Mouse (Mus musculus): ENCODE measurements around the gene Ttll12. TPM values are rescaled to one million over a fixed set of nuclear protein-coding genes. Genes with fewer than 3 reads are reported as not detected.

Gene Ttll12
- polyA plus RNA-seq, 1 experiment from 2014 or later, result 40.5 TPM

DNA sequence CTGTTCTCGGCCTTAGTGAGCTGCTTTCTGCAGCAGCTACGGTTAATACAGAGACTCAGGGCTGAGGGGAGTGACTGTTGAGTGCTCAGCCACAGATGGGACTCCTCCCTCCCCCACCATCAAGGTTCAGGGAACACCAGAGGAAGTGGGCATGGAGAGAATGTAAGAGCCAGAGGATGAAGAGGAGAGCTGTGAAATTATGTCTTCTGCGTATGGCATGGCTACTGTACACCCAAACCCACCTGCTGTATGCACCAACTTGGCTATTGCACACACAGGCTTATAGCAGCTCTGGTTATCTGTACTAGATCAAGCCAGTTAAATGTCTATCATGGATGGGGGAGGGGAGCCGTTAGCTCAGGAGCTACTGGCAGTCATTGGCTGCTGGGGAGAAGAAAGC lies 6.2 kb upstream of the Ttll12 start:
- no peaks in the 10 kb centered on the region for H3K9me3 ChIP-seq (replicated peaks; ENCODE audit: control insufficient read depth, low read length)
- H3K36me3 ChIP-seq (ENCODE audit: control insufficient read depth, insufficient read depth, low read length), result no peaks in the 10 kb centered on the region
- H3K4me2 ChIP-seq (ENCODE audit: low read length), result no peak overlapping the region
- 75% methylated on average over 4 of the region's 4 CpGs for WGBS
- no peaks in the 10 kb centered on the region for H3K4me1 ChIP-seq (ENCODE audit: control insufficient read depth, insufficient read depth, low read length)
- H3K27ac ChIP-seq (ENCODE audit: low read depth, low read length), result no peak overlapping the region
- no peak for ATAC-seq
- H3K4me3 ChIP-seq (ENCODE audit: low read depth, low read length), result no peak overlapping the region
- DNase-seq (ENCODE audit: low spot score), result no peak
- no peak overlapping the region for H3K9ac ChIP-seq (ENCODE audit: low read length)
- no peaks in the 10 kb centered on the region for H3K27me3 ChIP-seq (replicated peaks; ENCODE audit: control insufficient read depth, insufficient read depth, low read length)

DNA sequence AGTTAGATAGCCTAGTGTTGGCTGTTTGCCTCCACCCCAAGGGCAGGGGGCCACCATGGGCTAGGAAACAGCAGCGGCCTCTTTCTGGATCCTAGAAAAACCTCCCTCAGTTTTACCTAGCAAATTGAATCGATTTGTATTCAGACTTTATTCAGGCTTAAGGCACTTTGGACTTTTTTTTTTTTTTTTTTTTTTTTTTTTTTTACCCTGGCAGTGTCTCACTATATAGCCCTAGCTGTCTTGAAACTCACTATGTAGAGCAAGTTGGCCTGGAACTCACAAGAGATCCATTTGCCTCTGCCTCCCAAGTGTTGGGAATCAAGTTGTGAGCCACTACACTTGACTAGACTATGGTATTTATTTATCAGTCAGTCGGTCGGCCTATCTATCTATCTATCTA lies 1.9 kb upstream of the Ttll12 start:
- no peaks in the 10 kb centered on the region for H3K36me3 ChIP-seq (ENCODE audit: control insufficient read depth, insufficient read depth, low read length)
- H3K27me3 ChIP-seq (replicated peaks; ENCODE audit: control insufficient read depth, insufficient read depth, low read length), result no peaks in the 10 kb centered on the region
- ATAC-seq, result no peak
- no peak overlapping the region for H3K4me2 ChIP-seq (ENCODE audit: low read length)
- H3K27ac ChIP-seq (ENCODE audit: low read depth, low read length), result no peak overlapping the region
- WGBS, result 90% methylated on average over 4 of the region's 4 CpGs
- H3K9me3 ChIP-seq (replicated peaks; ENCODE audit: control insufficient read depth, low read length), result no peaks in the 10 kb centered on the region
- DNase-seq (ENCODE audit: low spot score), result no peak
- H3K4me1 ChIP-seq (ENCODE audit: control insufficient read depth, insufficient read depth, low read length), result peaks cover 12% of the 10 kb centered on the region
- no peak overlapping the region for H3K4me3 ChIP-seq (ENCODE audit: low read depth, low read length)
- H3K9ac ChIP-seq (ENCODE audit: low read length), result no peak overlapping the region

DNA sequence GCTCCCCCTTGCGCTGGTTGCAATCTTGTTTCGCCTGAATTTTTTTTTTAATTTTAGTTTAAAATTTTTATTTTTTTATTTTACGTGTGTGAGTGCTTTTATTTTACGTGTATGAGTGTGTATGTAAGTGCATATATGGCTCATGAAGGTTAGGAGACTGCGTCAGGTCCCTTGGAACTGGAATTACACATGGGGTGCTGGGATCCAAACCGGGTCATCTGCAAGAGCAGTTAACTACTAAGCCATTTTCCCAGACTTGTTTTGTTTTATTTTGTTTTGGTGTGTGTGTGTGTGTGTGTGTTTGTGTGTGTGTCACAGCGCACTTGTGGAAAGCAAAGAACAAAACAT lies 381 bp upstream of the Ttll12 start:
- 38% methylated on average over 7 of the region's 7 CpGs for WGBS
- DNase-seq (ENCODE audit: low spot score) (no peak), ATAC-seq (peak; percentile 36)
- Histone ChIP-seq H3K27ac (ENCODE audit: low read depth, low read length) (no peak overlapping the region), H3K27me3 (replicated peaks; ENCODE audit: control insufficient read depth, insufficient read depth, low read length) (no peaks in the 10 kb centered on the region), H3K4me3 (ENCODE audit: low read depth, low read length) (peak overlapping the region; percentile 77), H3K9me3 (replicated peaks; ENCODE audit: control insufficient read depth, low read length) (no peaks in the 10 kb centered on the region), H3K4me2 (ENCODE audit: low read length) (peak overlapping the region; percentile 86), H3K36me3 (ENCODE audit: control insufficient read depth, insufficient read depth, low read length) (0 out of 2 replicates have a peak, but pooled peaks cover 4% of the 10 kb centered on the region), H3K4me1 (ENCODE audit: control insufficient read depth, insufficient read depth, low read length) (peaks cover 12% of the 10 kb centered on the region), H3K9ac (ENCODE audit: low read length) (peak overlapping the region; percentile 77)

DNA sequence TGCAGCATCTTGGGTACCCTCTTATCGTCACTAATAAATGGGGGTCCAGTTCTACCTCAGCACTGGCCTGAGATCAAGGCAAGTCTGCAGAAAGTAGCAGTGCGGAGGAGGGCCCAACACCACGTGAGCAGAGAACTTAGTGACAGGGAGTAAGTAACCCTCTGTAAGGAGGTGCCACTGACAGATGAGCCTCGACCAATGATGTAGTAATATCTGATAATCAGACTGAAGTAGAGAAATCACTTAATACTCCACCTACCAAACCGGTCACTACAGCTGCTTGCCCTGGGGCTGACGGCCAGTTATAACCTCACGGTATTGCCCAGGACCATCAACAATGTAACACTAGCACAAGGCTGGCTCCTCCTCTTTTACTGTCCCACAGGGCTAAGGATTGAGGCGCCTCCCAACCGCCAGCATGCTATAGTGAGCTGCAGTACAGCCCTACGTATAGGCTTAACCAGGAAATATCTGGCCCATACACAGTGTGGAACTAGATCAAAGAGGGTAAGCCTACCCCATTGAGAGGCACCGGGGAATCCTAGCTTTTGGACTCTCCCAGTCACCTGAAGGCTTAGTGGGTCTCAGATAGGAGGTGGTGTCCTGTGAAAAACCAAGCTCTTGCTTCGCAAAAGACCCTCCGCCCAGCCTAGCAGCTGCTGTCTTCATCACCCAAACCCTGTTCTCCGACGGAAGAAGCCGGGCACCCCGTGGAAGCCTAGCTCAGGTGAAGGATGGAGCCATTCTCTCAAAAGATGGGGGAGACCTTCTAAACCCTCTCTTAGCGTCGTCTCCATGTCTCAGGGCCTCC lies 1.1 kb downstream of the Ttll12 start:
- Histone ChIP-seq H3K36me3 (ENCODE audit: control insufficient read depth, insufficient read depth, low read length) (0 out of 2 replicates have a peak, but pooled peaks cover 4% of the 10 kb centered on the region), H3K9ac (ENCODE audit: low read length) (peak overlapping the region; percentile 77), H3K9me3 (replicated peaks; ENCODE audit: control insufficient read depth, low read length) (no peaks in the 10 kb centered on the region), H3K4me2 (ENCODE audit: low read length) (peak overlapping the region; percentile 86), H3K27ac (ENCODE audit: low read depth, low read length) (no peak overlapping the region), H3K27me3 (replicated peaks; ENCODE audit: control insufficient read depth, insufficient read depth, low read length) (no peaks in the 10 kb centered on the region), H3K4me1 (ENCODE audit: control insufficient read depth, insufficient read depth, low read length) (peaks cover 12% of the 10 kb centered on the region), H3K4me3 (ENCODE audit: low read depth, low read length) (peak overlapping the region; percentile 77)
- ATAC-seq (peak; percentile 35; the same call in 1 of the 2 replicates), DNase-seq (ENCODE audit: low spot score) (peak; percentile 14)
- WGBS, result 11% methylated on average over 19 of the region's 19 CpGs

DNA sequence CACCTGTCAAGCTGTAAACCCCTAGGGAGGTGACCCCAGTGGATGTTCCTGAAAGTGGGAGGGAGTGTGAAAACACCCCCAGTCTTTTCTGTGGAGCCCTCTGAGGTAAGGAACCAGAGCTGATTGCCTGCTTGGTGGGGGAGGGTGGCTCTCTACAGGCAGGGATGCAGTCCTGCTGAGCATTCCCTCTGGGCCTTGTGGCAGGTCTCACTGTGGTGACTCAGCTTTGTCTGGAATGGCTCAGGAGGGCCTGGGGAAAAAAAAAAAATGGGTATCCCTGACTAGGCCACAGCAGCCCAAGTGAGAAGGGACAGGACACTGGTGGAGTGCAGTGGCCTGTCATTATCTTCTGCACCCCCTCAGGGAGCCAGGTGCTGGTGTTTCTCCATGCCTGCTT lies 1.8 kb downstream of the Ttll12 start:
- Histone ChIP-seq H3K4me1 (ENCODE audit: control insufficient read depth, insufficient read depth, low read length) (peaks cover 12% of the 10 kb centered on the region), H3K36me3 (ENCODE audit: control insufficient read depth, insufficient read depth, low read length) (peaks cover 9% of the 10 kb centered on the region; the same call in 1 of the 2 replicates), H3K27me3 (replicated peaks; ENCODE audit: control insufficient read depth, insufficient read depth, low read length) (no peaks in the 10 kb centered on the region), H3K9me3 (replicated peaks; ENCODE audit: control insufficient read depth, low read length) (no peaks in the 10 kb centered on the region), H3K4me3 (ENCODE audit: low read depth, low read length) (peak overlapping the region; percentile 77), H3K9ac (ENCODE audit: low read length) (peak overlapping the region; percentile 77), H3K4me2 (ENCODE audit: low read length) (peak overlapping the region; percentile 86), H3K27ac (ENCODE audit: low read depth, low read length) (no peak overlapping the region)
- no peak for ATAC-seq
- no peak for DNase-seq (ENCODE audit: low spot score)

DNA sequence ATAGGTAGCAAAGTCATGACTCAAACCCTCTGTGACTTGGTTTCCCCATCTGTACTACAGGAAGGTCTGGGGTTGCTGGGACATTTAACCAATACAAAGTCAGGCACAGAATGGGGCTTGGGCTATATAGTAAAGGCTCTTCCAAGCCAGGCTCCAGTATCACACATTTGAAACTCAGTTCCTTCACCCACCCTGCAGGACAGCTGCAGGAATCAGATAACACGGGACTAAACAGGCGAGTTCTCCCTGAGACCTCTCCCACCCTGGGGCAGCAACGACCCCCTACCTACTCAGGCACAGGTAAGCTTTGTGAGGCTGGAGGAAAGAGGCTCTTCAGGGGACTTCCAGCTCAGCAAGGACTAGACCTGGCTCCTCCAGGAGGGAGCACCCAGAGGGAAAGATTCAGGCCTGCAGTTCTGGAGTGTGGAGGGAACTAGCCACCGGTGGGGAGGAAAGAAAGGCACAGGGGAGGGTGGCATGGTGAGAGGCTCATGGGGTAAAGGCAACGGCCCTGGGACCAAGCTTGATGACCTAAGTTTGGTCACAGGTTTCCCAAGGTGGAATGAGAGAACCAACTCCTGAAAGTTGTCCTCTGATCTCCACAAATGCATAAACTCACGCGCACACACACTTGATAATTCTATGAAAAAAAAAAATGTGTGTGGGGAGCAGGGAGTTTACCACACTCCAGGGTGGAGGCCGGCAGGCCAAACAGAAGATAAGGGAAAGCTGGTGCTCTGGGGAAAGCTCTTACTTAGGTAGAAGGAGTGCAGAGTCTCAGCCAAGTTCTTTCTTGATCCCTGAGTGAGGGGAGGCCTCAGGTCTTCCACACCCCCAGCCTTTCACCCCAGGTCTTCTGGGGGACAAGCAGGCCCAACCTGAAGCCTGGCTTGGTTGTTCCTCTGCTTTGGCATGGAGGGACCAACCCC lies 2.4 kb downstream of the Ttll12 start:
- Histone ChIP-seq H3K36me3 (ENCODE audit: control insufficient read depth, insufficient read depth, low read length) (peaks cover 12% of the 10 kb centered on the region), H3K4me2 (ENCODE audit: low read length) (0 out of 2 replicates have a peak overlapping the region, but pooled peaks have one; percentile 86), H3K27ac (ENCODE audit: low read depth, low read length) (no peak overlapping the region), H3K4me3 (ENCODE audit: low read depth, low read length) (no peak overlapping the region), H3K4me1 (ENCODE audit: control insufficient read depth, insufficient read depth, low read length) (peaks cover 12% of the 10 kb centered on the region), H3K27me3 (replicated peaks; ENCODE audit: control insufficient read depth, insufficient read depth, low read length) (no peaks in the 10 kb centered on the region), H3K9ac (ENCODE audit: low read length) (peak overlapping the region; percentile 77), H3K9me3 (replicated peaks; ENCODE audit: control insufficient read depth, low read length) (no peaks in the 10 kb centered on the region)
- WGBS, result 84% methylated on average over 8 of the region's 8 CpGs
- no peak for ATAC-seq
- DNase-seq (ENCODE audit: low spot score), result no peak

DNA sequence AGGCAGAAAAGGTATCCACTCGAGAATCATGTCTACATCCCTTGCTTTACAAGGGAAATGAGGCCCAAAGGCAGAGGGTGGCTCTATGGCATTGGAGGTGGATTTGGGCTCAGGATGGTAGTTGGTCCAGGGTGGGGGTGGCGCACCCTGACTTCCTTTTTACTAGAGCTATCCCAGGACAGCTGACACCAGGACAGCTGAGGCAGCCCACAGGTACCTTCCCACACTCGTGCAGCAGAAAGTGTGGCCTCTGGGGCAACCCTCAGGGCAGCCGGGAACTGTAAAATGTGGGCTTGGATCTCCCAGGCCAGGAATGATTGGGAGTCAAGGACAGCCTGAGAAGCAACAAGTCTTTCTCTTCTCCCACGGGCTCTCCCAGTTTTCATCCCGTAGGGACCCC lies 3.2 kb downstream of the Ttll12 start:
- no peaks in the 10 kb centered on the region for H3K9me3 ChIP-seq (replicated peaks; ENCODE audit: control insufficient read depth, low read length)
- ATAC-seq, result no peak
- no peak for DNase-seq (ENCODE audit: low spot score)
- H3K4me3 ChIP-seq (ENCODE audit: low read depth, low read length), result no peak overlapping the region
- H3K36me3 ChIP-seq (ENCODE audit: control insufficient read depth, insufficient read depth, low read length), result peaks cover 20% of the 10 kb centered on the region
- H3K4me1 ChIP-seq (ENCODE audit: control insufficient read depth, insufficient read depth, low read length), result peaks cover 12% of the 10 kb centered on the region
- no peak overlapping the region for H3K9ac ChIP-seq (ENCODE audit: low read length)
- no peak overlapping the region for H3K4me2 ChIP-seq (ENCODE audit: low read length)
- 82% methylated on average over 6 of the region's 6 CpGs for WGBS
- no peak overlapping the region for H3K27ac ChIP-seq (ENCODE audit: low read depth, low read length)
- H3K27me3 ChIP-seq (replicated peaks; ENCODE audit: control insufficient read depth, insufficient read depth, low read length), result no peaks in the 10 kb centered on the region

DNA sequence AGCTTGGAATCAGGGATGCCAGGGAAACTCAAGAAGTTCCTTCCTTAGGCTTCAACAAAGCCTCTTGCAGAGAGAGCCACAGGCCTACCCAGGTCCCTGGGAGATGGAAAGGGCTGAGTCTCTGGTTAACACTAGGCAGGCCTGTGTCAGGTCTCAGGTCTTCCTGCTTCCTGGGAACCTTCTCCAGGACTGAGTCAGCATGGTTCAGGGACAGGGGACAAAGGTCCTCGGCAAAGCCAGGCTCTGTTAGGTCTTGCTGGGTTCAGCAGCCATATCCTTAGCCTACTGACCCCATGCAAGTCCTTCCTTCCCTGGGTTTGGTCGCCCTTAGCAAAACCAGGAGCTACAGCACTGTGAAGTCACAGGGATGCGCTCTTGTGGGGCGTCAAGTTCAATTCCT lies 4.1 kb downstream of the Ttll12 start:
- Histone ChIP-seq H3K36me3 (ENCODE audit: control insufficient read depth, insufficient read depth, low read length) (peaks cover 29% of the 10 kb centered on the region), H3K9me3 (replicated peaks; ENCODE audit: control insufficient read depth, low read length) (0 out of 2 replicates have a peak, but pooled peaks cover 2% of the 10 kb centered on the region), H3K27ac (ENCODE audit: low read depth, low read length) (no peak overlapping the region), H3K4me2 (ENCODE audit: low read length) (no peak overlapping the region), H3K27me3 (replicated peaks; ENCODE audit: control insufficient read depth, insufficient read depth, low read length) (no peaks in the 10 kb centered on the region), H3K4me1 (ENCODE audit: control insufficient read depth, insufficient read depth, low read length) (peaks cover 12% of the 10 kb centered on the region), H3K9ac (ENCODE audit: low read length) (no peak overlapping the region), H3K4me3 (ENCODE audit: low read depth, low read length) (no peak overlapping the region)
- DNase-seq (ENCODE audit: low spot score) (no peak), ATAC-seq (no peak)
- 92% methylated on average over 4 of the region's 4 CpGs for WGBS
